Mouse (Mus musculus) WW6 (cell line): ENCODE measurements at regions not wholly inside any gene's neighbourhood (a gene's known extent, or its start where the extent isn't known, plus 50 kb on each side); places are given as distances from the start of the nearest gene placed in this dataset.
A peak's percentile ranks its signal among the peaks of the same experiment; 100 is the strongest.

Experiments
- DNase-seq: peaks from one replicate; pipeline ENCODE4 v3.0.0-alpha.2; 2013; ENCODE audit warnings: low read depth, low spot score

GRCm38 (mm10) chr2:178805283-178805682, 375.0 kb downstream of the Cdh26 start:
- DNase-seq: no peak

- no peak for DNase-seq
Observed at GRCm38 (mm10) chr2:178821552-178821951, 391.2 kb downstream of the Cdh26 start.

DNA sequence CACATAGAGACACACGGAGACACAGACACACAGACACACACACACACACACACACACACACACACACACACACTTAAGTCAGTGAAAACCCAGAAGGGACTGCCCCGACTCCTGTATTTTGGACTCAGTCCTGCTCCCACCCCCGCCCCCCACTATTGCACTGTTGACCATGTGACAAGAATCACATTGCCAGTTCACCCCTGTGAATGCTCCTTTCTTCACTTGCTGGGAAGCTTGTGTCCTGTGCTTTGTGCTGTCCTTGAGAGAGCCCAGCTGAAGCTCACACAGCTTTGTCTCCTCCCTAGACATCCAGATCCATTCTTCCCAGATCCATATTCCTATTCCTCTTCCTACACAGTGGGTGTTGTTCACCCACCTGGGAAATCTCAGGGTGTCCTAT, 400.0 kb downstream of the Cdh26 start:
- no peak for DNase-seq

DNA sequence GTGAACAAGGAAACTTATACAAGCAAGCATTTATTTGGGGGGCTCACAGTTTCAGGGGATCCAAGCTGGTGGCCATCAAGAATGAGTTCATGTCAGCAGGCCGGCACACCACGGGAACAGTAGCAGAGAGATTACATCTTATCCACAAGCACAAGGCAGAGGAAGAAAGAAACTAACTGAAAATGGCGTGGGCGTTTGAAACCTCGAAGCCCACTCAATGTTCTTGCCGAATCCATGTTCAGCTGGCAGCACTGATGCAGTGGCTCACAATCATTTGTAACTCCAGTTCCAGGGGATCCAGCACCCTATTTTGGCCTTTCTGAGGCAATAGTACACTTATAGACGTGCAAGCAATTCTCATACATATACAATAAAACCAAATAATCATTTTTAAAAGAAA, 404.7 kb downstream of the Cdh26 start:
- no peak for DNase-seq

DNA sequence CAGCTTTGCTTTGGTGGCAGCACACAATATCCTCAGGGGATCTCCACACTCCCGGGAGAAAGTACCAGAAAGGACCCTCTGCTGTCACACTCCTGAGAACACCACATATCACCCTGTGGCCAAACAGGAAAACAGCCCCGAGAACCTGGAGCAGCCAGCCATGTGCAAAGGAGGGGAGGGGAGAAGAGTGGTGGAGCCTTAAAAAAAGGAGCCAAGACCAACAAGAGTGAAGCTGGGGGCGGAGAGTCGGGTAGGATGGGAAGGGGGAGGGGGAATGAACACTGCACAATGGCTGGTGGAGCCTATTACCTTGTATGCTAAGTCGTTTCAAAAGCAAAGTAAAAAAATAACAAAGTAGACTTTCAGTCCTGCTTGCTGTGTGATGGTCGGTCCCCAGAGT, 408.2 kb downstream of the Cdh26 start:
- DNase-seq: no peak

DNA sequence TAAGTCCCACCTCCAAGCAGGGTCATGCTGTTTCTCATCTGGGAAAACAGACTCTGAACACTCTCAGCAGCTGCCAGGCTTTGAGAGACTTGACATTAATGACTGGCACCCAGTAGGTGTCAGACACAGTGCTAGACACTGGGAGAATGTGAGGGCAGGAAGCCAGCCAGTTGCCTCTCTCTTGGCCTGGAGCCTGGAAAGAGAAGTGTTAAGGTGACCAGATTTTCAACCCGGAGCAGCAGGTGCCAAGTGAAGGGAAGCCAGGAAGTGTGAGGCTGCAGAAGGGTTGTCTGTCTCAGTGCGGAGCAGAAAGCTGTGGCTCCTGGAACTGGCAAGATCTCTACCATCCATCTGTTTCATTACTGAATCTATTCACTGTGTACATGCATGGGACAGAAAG, 410.6 kb downstream of the Cdh26 start:
- DNase-seq: no peak

DNA sequence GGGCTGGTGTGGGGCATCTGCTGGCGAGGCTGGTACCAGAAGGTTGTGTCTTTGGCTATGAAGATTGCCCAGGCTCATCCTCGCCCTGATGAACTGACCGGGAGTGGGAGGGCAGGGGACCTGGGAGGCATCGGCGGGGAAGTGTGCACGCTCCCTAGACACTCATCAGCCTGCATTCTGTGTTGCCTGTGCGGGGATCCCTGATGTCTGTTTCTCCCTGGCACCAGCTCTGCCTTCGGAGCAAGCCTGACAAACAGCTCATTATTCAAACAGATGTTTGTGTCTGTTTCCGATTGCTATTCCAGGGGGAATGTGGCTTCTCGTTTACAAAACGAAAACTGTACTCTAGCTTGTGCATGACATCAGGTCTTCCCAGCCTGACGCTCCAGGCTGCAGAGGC, 412.3 kb downstream of the Cdh26 start:
- DNase-seq: no peak

DNA sequence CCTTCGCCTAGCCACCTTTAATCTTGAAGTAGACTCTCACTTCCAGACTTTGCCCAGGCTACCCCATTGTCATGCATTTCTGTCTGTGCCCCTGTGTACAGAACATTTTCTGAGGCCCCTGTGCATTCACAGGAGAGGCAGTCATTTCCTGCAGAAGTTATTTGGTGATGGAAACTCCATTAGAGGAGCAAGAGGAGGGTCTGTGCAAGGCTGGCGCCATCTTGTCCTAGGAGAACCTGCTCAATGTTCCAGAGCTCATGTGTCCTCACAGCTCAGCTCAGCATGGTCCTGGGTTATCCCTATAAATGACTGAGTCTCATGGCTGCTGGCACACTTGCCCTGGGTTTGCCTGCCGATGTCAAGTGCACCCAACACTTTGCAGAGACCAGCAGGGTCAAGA, 413.1 kb downstream of the Cdh26 start:
- DNase-seq: no peak

DNA sequence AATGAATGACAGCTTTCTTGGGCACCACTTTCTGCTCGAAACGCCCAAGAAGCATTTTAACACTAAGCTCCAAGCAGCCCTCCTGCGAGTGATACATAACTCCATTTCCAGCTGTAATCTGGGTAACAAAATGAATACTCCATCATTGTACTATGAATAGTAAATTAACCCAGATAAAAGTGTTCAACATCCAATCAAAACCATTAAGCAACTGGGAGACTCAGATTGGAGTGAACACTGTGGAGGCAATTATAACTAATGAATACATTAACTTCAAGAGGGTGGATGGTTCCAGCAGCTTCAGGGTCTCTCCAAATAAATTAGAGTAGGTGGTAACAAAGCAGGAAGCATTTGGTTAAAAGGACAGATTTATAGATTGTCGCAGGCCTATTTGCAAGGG, 414.2 kb downstream of the Cdh26 start:
- no peak for DNase-seq

DNA sequence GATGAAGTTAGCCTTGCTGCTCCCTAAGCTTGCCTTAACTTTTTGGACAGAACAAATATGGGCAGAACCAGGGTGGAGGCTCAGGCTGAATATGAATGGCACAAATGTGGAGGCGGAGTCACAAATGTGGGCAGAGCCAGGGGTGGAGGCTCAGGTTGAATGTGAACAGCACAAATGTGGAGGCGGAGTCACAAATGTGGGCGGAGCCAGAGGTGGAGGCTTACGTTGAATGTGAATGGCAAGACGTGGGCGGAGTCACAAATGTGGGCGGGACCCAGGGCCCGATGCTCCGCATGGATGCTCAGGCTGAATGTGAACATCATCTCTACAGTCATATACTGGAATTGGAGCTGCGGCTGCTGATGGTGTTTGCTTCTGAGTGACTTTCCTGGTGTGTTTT, 420.0 kb downstream of the Cdh26 start:
- DNase-seq: peak; percentile 33

GRCm38 (mm10) chr2:178850769-178851168, 420.4 kb downstream of the Cdh26 start:
- no peak for DNase-seq

DNA sequence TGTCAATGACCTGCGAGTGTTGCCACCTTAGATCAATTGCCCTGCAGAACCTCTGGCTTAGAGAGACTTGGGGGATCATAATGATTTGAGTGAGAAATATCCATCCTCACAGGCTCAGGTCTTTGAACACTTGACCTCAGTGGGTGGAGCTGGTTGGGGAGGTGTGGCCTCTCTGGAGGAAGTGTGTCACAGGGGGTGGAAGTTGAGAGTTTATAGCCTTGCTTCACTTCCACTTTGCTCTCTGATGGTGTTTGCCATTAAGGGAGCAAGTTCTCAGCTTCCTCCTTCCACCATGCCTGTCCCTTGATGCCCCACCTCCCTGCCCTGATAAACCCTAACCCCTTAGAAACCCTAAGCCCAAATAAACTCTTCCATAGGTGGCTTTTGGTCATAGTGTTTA, 423.7 kb downstream of the Cdh26 start:
- DNase-seq: no peak

GRCm38 (mm10) chr2:178854760-178855159, 424.4 kb downstream of the Cdh26 start:
- DNase-seq: no peak

- no peak for DNase-seq
Observed at GRCm38 (mm10) chr2:178862620-178863019, 432.3 kb downstream of the Cdh26 start.

GRCm38 (mm10) chr2:178867086-178867485, 436.8 kb downstream of the Cdh26 start:
- no peak for DNase-seq

- no peak for DNase-seq
Observed at GRCm38 (mm10) chr2:178869160-178869559, 438.8 kb downstream of the Cdh26 start.

DNA sequence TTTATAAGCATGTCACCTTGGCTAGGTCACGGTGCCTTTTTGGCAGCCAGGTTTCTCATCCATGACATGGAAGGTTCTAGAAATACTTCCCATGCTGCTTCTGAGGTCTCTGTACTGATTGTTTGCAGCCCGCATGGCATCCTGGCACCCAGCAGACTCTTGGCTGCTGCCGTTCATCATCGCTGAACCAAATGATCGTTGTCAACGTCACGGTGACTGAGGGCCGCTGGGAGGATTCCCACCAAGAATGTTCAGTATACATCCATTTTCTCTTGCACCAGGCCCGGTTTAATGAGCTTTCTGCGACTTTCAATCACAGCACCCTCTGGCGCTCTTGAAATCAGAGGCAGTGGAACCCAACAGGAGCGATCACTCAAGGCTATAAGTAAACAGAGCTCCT, 448.1 kb downstream of the Cdh26 start:
- no peak for DNase-seq

- DNase-seq: peak; percentile 3
Observed at GRCm38 (mm10) chr2:178885686-178886085, 455.4 kb downstream of the Cdh26 start.

DNA sequence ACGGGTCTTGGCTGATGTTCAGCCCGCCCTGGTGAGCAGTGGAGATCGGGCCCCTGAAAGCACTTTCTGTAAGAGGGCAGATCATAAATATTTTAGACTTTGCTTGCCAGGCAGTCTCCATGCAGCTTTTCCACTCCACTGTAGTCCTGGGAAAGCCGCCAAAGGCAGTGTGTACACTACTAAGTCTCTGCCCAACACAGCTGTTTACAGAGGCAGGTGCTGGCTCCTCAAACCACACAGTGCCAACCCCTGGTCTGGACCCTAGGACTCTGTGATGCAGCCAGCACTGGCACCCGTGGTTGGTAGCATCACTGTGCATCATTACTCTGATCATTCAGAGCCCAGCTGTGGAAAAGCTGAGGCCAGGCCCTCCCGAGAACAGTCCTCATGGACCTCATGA, 458.4 kb downstream of the Cdh26 start:
- no peak for DNase-seq

- DNase-seq: no peak
Observed at GRCm38 (mm10) chr2:178902397-178902796, 472.1 kb downstream of the Cdh26 start.

DNA sequence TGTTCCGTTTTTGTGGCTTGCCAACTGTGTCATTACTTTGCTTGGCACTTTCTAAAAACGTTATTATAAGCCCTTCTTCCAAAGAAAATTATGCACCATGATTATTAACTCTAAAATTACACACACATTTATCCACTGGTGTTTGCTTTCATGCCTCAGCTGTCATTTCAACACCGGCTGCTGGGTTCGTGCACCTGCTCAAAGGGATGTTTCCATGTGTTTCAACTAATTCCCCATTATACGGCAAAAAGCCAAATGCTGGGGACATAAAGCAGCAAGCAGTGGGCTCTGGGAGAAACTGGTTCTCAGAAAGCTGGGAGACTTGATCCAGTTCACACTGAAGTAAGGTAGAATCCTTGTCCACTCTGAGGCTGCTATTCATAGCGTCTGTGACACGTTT, 479.0 kb downstream of the Cdh26 start:
- DNase-seq: no peak

DNA sequence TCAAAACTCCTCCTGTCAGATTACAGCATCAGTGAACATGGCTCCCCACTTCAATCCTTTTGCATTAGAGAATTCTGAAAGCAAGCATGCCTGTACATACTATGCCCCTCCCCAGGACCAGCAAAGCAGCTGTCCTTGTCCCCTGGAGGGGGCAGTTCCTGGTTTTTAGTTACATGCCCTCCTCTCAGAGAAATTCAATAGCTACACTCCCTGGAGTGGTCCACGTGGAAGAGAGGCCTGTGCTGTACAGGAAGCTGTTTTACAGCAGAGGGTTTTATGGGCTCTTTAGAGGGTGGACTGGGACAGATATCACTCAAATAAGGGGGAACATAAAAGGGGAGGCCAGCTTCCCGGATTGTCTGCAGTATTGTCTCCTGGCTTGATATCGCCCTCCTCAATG, 481.3 kb downstream of the Cdh26 start:
- DNase-seq: no peak

- DNase-seq: no peak
Observed at GRCm38 (mm10) chr2:178916316-178917033, 486.1 kb downstream of the Cdh26 start.

DNA sequence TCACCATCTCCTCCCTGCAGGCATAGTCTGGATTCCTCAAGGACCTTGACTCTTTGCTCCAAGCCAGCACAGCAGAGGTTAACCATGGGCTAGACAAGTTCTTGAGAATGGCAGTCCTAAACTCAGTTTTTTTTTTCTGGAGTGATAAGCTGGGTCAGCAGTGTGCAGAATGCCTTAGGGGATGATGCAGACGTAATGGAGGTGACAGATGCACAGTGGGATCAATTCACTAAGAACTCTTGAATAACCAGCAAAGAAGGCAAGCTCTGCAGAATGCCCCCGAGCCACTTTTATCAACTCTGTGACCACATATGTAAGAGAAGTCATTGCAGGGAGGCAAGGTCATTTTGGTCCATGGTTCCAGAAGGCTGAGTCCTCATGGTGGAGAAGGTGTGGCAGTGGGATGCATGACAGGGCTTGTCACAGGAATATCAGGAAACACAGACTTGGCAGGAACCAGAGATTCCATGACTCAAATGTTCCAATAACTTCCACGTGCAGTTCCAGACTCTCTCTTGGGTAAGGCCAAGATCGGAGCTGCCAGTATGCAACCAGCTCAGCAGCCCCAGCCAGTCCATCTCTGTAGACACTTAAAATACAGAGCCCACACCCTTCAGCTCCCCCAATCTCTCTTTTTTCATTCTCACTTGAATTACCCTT, 494.3 kb downstream of the Cdh26 start:
- DNase-seq: no peak
